Mouse (Mus musculus) G1E (cell line): ENCODE results near the gene Cldn19. TPM values are rescaled to one million over a fixed set of nuclear protein-coding genes. Genes with fewer than 3 reads are reported as not detected.
"Not testable (repeated sequence)": the region's sequence is repeated elsewhere in the genome, so short reads cannot be mapped to it uniquely, and the experiment has no call there.

ENCODE experiments used
- ATAC-seq: 2 replicates; pipeline ENCODE4 v1.8.0; 2016; ENCODE audit warnings: mild to moderate bottlenecking; ENCODE audit not compliant: insufficient number of reproducible peaks, poor library complexity, low FRiP score, severe bottlenecking; ENCODE audit errors: extremely low read depth
- DNase-seq: peaks from one replicate; pipeline ENCODE4 v3.0.0; 2012; ENCODE audit warnings: low spot score
- H3K27me3 ChIP-seq: 2 replicates; pipeline ENCODE4 v1.6.1; 2012; ENCODE audit warnings: mild to moderate bottlenecking, low read length, inconsistent platforms; ENCODE audit not compliant: insufficient read depth
- H3K36me3 ChIP-seq: replicated peaks from 2 replicates; pipeline ENCODE3; 2012; ENCODE audit warnings: mild to moderate bottlenecking, inconsistent platforms
- H3K4me1 ChIP-seq: 2 replicates; pipeline ENCODE4 v1.6.1; 2012; ENCODE audit warnings: low read depth, low read length, inconsistent platforms, mixed read lengths; ENCODE audit not compliant: insufficient read depth
- H3K4me3 ChIP-seq: 2 replicates; pipeline ENCODE4 v1.5.1; 2012; ENCODE audit warnings: low read depth, mild to moderate bottlenecking, inconsistent platforms, low read length, moderate library complexity, mixed read lengths
- H3K9me3 ChIP-seq: replicated peaks from 2 replicates; pipeline ENCODE4 v1.6.1; 2012; ENCODE audit warnings: inconsistent platforms
- CTCF ChIP-seq: IDR thresholded peaks from 2 replicates; pipeline ENCODE4 v1.5.1; 2012; ENCODE audit warnings: low read depth, low read length, inconsistent platforms, mixed read lengths
- GATA1 ChIP-seq: IDR thresholded peaks from 2 replicates; pipeline ENCODE4 v1.6.1; 2012; ENCODE audit warnings: borderline replicate concordance, low read length, inconsistent platforms, mixed read lengths
- GATA2 ChIP-seq: IDR thresholded peaks from 2 replicates; pipeline ENCODE4 v1.6.1; 2012; ENCODE audit warnings: low read depth, low read length, inconsistent platforms, borderline replicate concordance
- POLR2AphosphoS5 ChIP-seq: IDR thresholded peaks from 2 replicates; pipeline ENCODE4 v1.6.1; 2012; ENCODE audit warnings: low read depth, low read length, inconsistent platforms; ENCODE audit not compliant: insufficient replicate concordance
- TAL1 ChIP-seq: conservative IDR thresholded peaks from 2 replicates; pipeline ENCODE4 v1.6.1; 2012; ENCODE audit warnings: low read depth, low read length, inconsistent platforms, mixed read lengths
- polyA plus RNA-seq: library from polyadenylated mRNA; stranded (reverse); fragments of >175 nt; gene quantifications from 2 replicates; pipeline ENCODE4 v1.2.3, GENCODE M21; 2012
- total RNA-seq, 2 experiments: library from RNA; stranded (forward) in 1 of 2; stranded (reverse) in 1 of 2; fragments of 200-1000 nt in 1 of 2; fragments of >200 nt in 1 of 2; fragmentation: Nextera tagmentation in 1 of 2; gene quantifications; 2 replicates each; pipeline ENCODE4 v1.2.3; 2014 to 2017

Cldn19 gene
- total and polyA plus RNA-seq, 3 experiments, result 0.16 TPM; not detected in 2

GRCm38 (mm10) chr4:119262483-119262882 lies 7.3 kb downstream of the Cldn19 start:
- Histone ChIP-seq H3K4me1 (peaks cover 4% of the 10 kb centered on the region; the same call in 1 of the 2 replicates), H3K27me3 (peaks cover 42% of the 10 kb centered on the region), H3K4me3 (no peak overlapping the region), H3K36me3 (no peaks in the 10 kb centered on the region), H3K9me3 (no peaks in the 10 kb centered on the region)
- ATAC-seq (no peak), DNase-seq (no peak)
- TF ChIP-seq CTCF (no peak), POLR2AphosphoS5 (no peak), GATA1 (no peak), TAL1 (no peak), GATA2 (no peak)

GRCm38 (mm10) chr4:119263459-119263858 lies 8.2 kb downstream of the Cldn19 start:
- TF ChIP-seq GATA1, result no peak
- no peak for TF ChIP-seq GATA2
- TF ChIP-seq POLR2AphosphoS5, result no peak
- TF ChIP-seq CTCF, result no peak
- no peak for TF ChIP-seq TAL1
- Histone ChIP-seq H3K9me3 (no peaks in the 10 kb centered on the region), H3K4me1 (peaks cover 4% of the 10 kb centered on the region; the same call in 1 of the 2 replicates), H3K36me3 (peaks cover 2% of the 10 kb centered on the region), H3K27me3 (peaks cover 36% of the 10 kb centered on the region), H3K4me3 (no peak overlapping the region)
- ATAC-seq (no peak), DNase-seq (no peak)

GRCm38 (mm10) chr4:119266606-119267005 lies 11.4 kb downstream of the Cldn19 start:
- Histone ChIP-seq H3K4me3 (no peak overlapping the region), H3K4me1 (peaks cover 4% of the 10 kb centered on the region; the same call in 1 of the 2 replicates), H3K27me3 (peaks cover 13% of the 10 kb centered on the region), H3K36me3 (peaks cover 29% of the 10 kb centered on the region), H3K9me3 (no peaks in the 10 kb centered on the region)
- ATAC-seq, result no peak
- DNase-seq, result no peak
- TF ChIP-seq CTCF, result no peak
- no peak for TF ChIP-seq GATA2
- TF ChIP-seq POLR2AphosphoS5, result no peak

GRCm38 (mm10) chr4:119274627-119275026 lies 19.4 kb downstream of the Cldn19 start:
- Histone ChIP-seq H3K4me1 (peaks cover 23% of the 10 kb centered on the region), H3K9me3 (no peaks in the 10 kb centered on the region), H3K4me3 (no peak overlapping the region), H3K27me3 (no peaks in the 10 kb centered on the region), H3K36me3 (peaks cover 95% of the 10 kb centered on the region)
- no peak for TF ChIP-seq TAL1
- TF ChIP-seq GATA1, result no peak
- no peak for TF ChIP-seq CTCF
- no peak for TF ChIP-seq GATA2
- no peak; the same call in 1 of the 2 replicates for TF ChIP-seq POLR2AphosphoS5
- no peak for DNase-seq
- peak; percentile 7; the same call in 1 of the 2 replicates for ATAC-seq

GRCm38 (mm10) chr4:119275226-119275625 lies 20.0 kb downstream of the Cldn19 start:
- Histone ChIP-seq H3K27me3 (no peaks in the 10 kb centered on the region), H3K4me1 (peaks cover 27% of the 10 kb centered on the region), H3K9me3 (no peaks in the 10 kb centered on the region), H3K4me3 (no peak overlapping the region), H3K36me3 (peaks cover 95% of the 10 kb centered on the region)
- no peak for DNase-seq
- TF ChIP-seq GATA1, result no peak
- no peak for TF ChIP-seq TAL1
- no peak for TF ChIP-seq GATA2
- no peak for TF ChIP-seq CTCF
- no peak for TF ChIP-seq POLR2AphosphoS5
- no peak for ATAC-seq

- Histone ChIP-seq H3K36me3 (peaks cover 95% of the 10 kb centered on the region), H3K4me1 (peaks cover 28% of the 10 kb centered on the region), H3K9me3 (no peaks in the 10 kb centered on the region), H3K4me3 (no peak overlapping the region), H3K27me3 (no peaks in the 10 kb centered on the region)
- TF ChIP-seq TAL1 (no peak), CTCF (no peak), POLR2AphosphoS5 (no peak; the same call in 1 of the 2 replicates), GATA2 (no peak), GATA1 (no peak)
- ATAC-seq (no peak), DNase-seq (no peak)
Observed at GRCm38 (mm10) chr4:119275726-119276125, 20.5 kb downstream of the Cldn19 start.

- H3K4me1 ChIP-seq, result peaks cover 44% of the 10 kb centered on the region
- not testable (repeated sequence) for H3K27me3 ChIP-seq, H3K9me3 ChIP-seq, DNase-seq, H3K4me3 ChIP-seq, ATAC-seq
- peaks cover 95% of the 10 kb centered on the region for H3K36me3 ChIP-seq
Observed at GRCm38 (mm10) chr4:119278784-119279183, 23.6 kb downstream of the Cldn19 start.
